In the genomic region with DNA sequence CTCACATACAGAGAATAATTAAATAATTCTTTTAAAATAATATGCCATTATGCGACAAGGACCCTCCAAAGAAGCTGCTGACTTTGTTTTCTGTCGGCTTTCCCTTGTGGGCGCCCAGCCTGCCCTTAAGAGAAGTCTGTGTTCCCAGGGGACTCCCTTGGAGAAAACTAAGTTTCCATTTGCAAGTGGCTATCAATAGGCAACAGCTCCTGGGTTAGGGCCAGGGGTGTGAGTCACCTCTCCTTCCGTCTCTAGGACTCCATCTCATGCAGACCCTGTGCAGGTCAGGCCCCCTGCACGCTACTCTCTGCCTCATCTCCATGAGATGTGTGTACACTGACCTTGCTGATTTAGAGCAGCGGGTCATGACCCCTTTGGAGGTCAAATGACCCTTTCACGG, we compare ENCODE assay signal across 22 mouse cellular contexts.
"Had no signal": no experiment of that assay in that cellular context is flagged by ENCODE, and none has a peak within 500 bp of the region (broad histone marks: within the 10 kb centered on the region; RNA-seq: fewer than 3 reads in every experiment).

No protein-coding gene starts in this region.

- H3K4me3 ChIP-seq: lung, embryonic 15.5 days; megakaryocyte, embryonic 14.5 days; midbrain, embryonic 12.5 days; myocyte; neural tube, embryonic 13.5 days; neural tube, embryonic 15.5 days had no signal

- ATAC-seq: liver, postnatal 0 days; lung, postnatal 0 days; midbrain, embryonic 16.5 days had no signal

- H3K4me2 ChIP-seq: lung, embryonic 15.5 days; midbrain, embryonic 12.5 days; neural tube, embryonic 13.5 days; neural tube, embryonic 15.5 days had no signal

- H3K9me3 ChIP-seq: lung, embryonic 15.5 days; midbrain, embryonic 12.5 days; neural tube, embryonic 13.5 days; neural tube, embryonic 15.5 days had no signal

- H3K9ac ChIP-seq: liver, postnatal 0 days; lung, embryonic 15.5 days; midbrain, embryonic 12.5 days; neural tube, embryonic 13.5 days; neural tube, embryonic 15.5 days had no signal

- DNase-seq: liver, postnatal 0 days; lung, adult 2 months; lung, postnatal 14 days; lung, postnatal 36 days; midbrain, embryonic 14.5 days; retina, postnatal 1 day; right cerebral cortex, adult 18-20 months; right cerebral cortex, postnatal 25 days; right cerebral cortex, postnatal 4 days; spleen, adult 18-20 months; thymus, adult 2 months; thymus, postnatal 25 days; thymus, postnatal 4 days had no signal

- H3K4me1 ChIP-seq: lung, embryonic 15.5 days; megakaryocyte, embryonic 14.5 days; midbrain, embryonic 12.5 days; neural tube, embryonic 13.5 days; neural tube, embryonic 15.5 days had no signal

- H3K27ac ChIP-seq: lung, embryonic 15.5 days; macrophage; midbrain, embryonic 12.5 days; neural tube, embryonic 13.5 days; neural tube, embryonic 15.5 days had no signal

- H3K36me3 ChIP-seq: lung, embryonic 15.5 days; neural tube, embryonic 13.5 days; neural tube, embryonic 15.5 days had no signal

- H3K27me3 ChIP-seq: lung, embryonic 15.5 days; midbrain, embryonic 12.5 days; neural tube, embryonic 13.5 days; neural tube, embryonic 15.5 days had no signal
